Mouse (Mus musculus) midbrain, embryonic 10.5 days (tissue): ENCODE measurements around the gene Plek2. TPM values are rescaled to one million over a fixed set of nuclear protein-coding genes. Genes with fewer than 3 reads are reported as not detected.

Experiments
- DNase-seq: peaks from one replicate; pipeline ENCODE4 v3.0.0-alpha.2; 2017; ENCODE audit warnings: low spot score
- H3K27ac ChIP-seq: fragments of 300-500 bp; sonication (generic); replicated peaks from 2 replicates; pipeline ENCODE4 v1.5.1; 2016; ENCODE audit warnings: mild to moderate bottlenecking
- H3K27me3 ChIP-seq: fragments of 300-500 bp; sonication (generic); 2 replicates; pipeline ENCODE4 v1.6.1; 2016; ENCODE audit warnings: low read depth, mild to moderate bottlenecking; ENCODE audit not compliant: poor library complexity, severe bottlenecking
- H3K36me3 ChIP-seq: fragments of 300-500 bp; sonication (generic); 2 replicates; pipeline ENCODE4 v1.6.1; 2016; ENCODE audit warnings: mild to moderate bottlenecking, moderate library complexity
- H3K4me1 ChIP-seq: fragments of 300-500 bp; sonication (generic); 2 replicates; pipeline ENCODE4 v1.6.1; 2016
- H3K4me3 ChIP-seq: fragments of 300-500 bp; sonication (generic); 2 replicates; pipeline ENCODE4 v1.5.1; 2016; ENCODE audit warnings: mild to moderate bottlenecking, moderate library complexity
- H3K9me3 ChIP-seq: fragments of 300-500 bp; sonication (generic); replicated peaks from 2 replicates; pipeline ENCODE4 v1.6.1; 2016; ENCODE audit warnings: mild to moderate bottlenecking
- WGBS: fragments of 180-500 bp; shearing (Covaris S2); methylation state at CpG from one replicate; pipeline ENCODE4 v1.1.7; 2016; 5-methylcytosine and 5-hydroxymethylcytosine counted together
- polyA plus RNA-seq: library from polyadenylated mRNA; unstranded; fragments of >200 nt; fragmentation: Nextera tagmentation; extraction: Ambion mirVana; gene quantifications from 2 replicates; pipeline ENCODE4 v1.2.1, GENCODE M21; 2016

Plek2 gene
- polyA plus RNA-seq, 1 experiment from 2014 or later: 2.2 TPM

- no peak overlapping the region for H3K27ac ChIP-seq
- no peaks in the 10 kb centered on the region for H3K27me3 ChIP-seq
- 93% methylated on average over 4 of the region's 4 CpGs for WGBS
- H3K4me1 ChIP-seq: no peaks in the 10 kb centered on the region
- H3K4me3 ChIP-seq: no peak overlapping the region
- no peak for DNase-seq
- H3K36me3 ChIP-seq: peaks cover 92% of the 10 kb centered on the region
- no peaks in the 10 kb centered on the region for H3K9me3 ChIP-seq
Observed at GRCm38 (mm10) chr12:78839906-78840305, 66.9 kb downstream of the Plek2 start.

Other genes with a start within 250 kb of the Plek2 start
- not detected in 2 replicates for gene Fam71d, start 215.4 kb downstream of the Plek2 start, polyA plus RNA-seq
- 29.8 and 30.3 TPM in 2 replicates for gene Mpp5, start 158.1 kb downstream of the Plek2 start, polyA plus RNA-seq
- gene Atp6v1d, start 45.3 kb downstream of the Plek2 start, polyA plus RNA-seq: 71.1 and 80.0 TPM in 2 replicates
- gene Eif2s1, start 45.1 kb downstream of the Plek2 start, polyA plus RNA-seq: 270 and 310 TPM in 2 replicates
- 5.3 and 6.1 TPM in 2 replicates for gene Tmem229b, start 100.7 kb upstream of the Plek2 start, polyA plus RNA-seq
- 7.9 and 8.4 TPM in 2 replicates for gene Plekhh1, start 122.2 kb upstream of the Plek2 start, polyA plus RNA-seq
- 32.3 and 36.8 TPM in 2 replicates for gene Pigh, start 182.7 kb upstream of the Plek2 start, polyA plus RNA-seq
- 0.72 and 2.5 TPM in 2 replicates for gene Arg2, start 223.8 kb upstream of the Plek2 start, polyA plus RNA-seq